Mouse (Mus musculus) heart, postnatal 0 days (tissue): ENCODE measurements around the gene Ubr2.

Experiments
- CTCF ChIP-seq: IDR thresholded peaks from 2 replicates; pipeline ENCODE4 v1.5.1; 2016; ENCODE audit warnings: antibody characterized with exemption, control low read depth, low read depth
- EP300 ChIP-seq: IDR thresholded peaks from 2 replicates; pipeline ENCODE4 v1.6.1; 2016; ENCODE audit warnings: antibody characterized with exemption, low read depth

DNA sequence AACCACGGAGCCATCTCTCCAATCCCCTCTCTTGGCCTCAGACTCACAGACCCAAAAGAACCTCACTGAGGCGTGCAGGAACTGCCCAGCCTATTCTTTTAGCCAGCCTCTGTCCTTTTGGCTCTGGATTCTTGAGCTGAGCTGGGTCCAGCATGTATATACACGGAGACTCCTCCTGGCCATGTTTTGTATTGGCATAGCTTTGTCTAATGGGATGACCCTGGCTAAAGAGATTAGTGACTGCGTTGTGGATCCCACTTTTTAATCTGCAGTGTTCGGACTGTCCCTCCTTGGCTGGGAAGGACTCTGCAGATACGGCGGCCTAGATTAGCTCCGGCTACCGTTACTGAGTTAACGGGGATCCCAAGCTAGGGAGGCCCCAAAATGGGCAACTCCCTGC lies 100.2 kb downstream of the Ubr2 start, which contains the start of gene Prph2:
- no peak for TF ChIP-seq CTCF
- TF ChIP-seq EP300, result no peak
